In the genomic region with DNA sequence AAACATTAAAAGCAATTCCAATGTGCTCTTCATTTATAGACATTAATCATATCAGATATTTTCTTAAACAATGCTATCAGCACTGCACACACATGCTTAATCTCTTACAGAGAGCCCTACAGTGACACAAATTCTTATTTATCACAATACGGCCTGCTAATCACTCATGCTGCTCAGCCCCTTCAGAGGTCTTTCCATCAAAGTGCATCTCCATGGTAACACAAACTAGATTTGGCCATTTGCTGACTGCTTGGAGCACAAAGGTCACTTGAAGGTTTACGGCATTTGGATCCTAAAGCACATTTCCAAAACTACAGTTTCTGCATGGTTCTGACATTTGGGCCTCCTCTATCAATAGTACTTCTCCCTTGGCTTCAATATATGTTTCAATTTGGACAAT, we compare ENCODE assay signal across 16 mouse cellular contexts.
DNase-seq lines count a peak whose midpoint lies in the region.
"Had no signal": no experiment of that assay in that cellular context is flagged by ENCODE, and none has a peak within 500 bp of the region (broad histone marks: within the 10 kb centered on the region; RNA-seq: fewer than 3 reads in every experiment).

No protein-coding gene starts in this region.

- WGBS in hindbrain, embryonic 10.5 days = 20% methylated on average over 2 of the region's 2 CpGs
- 3% methylated on average over 2 of the region's 2 CpGs for WGBS in midbrain, embryonic 10.5 days

- H3K4me1 ChIP-seq in hindbrain, embryonic 10.5 days (replicated peaks) = peaks cover 6% of the 10 kb centered on the region
- H3K4me1 ChIP-seq in midbrain, embryonic 10.5 days = peaks cover 33% of the 10 kb centered on the region
- H3K4me1 ChIP-seq: embryonic facial prominence, embryonic 12.5 days; stomach, embryonic 15.5 days had no signal

- H3K27me3 ChIP-seq in hindbrain, embryonic 10.5 days (ENCODE audit: insufficient read depth, poor library complexity, severe bottlenecking) = no peaks in the 10 kb centered on the region
- H3K27me3 ChIP-seq in midbrain, embryonic 10.5 days (ENCODE audit: low read depth, poor library complexity, severe bottlenecking) = no peaks in the 10 kb centered on the region
- H3K27me3 ChIP-seq: embryonic facial prominence, embryonic 12.5 days; stomach, embryonic 15.5 days had no signal

- H3K9me3 ChIP-seq in hindbrain, embryonic 10.5 days = no peaks in the 10 kb centered on the region
- no peaks in the 10 kb centered on the region for H3K9me3 ChIP-seq in midbrain, embryonic 10.5 days (replicated peaks)
- H3K9me3 ChIP-seq: embryonic facial prominence, embryonic 12.5 days; G1E; stomach, embryonic 15.5 days had no signal

- H3K27ac ChIP-seq in hindbrain, embryonic 10.5 days = no peak overlapping the region
- no peak overlapping the region for H3K27ac ChIP-seq in midbrain, embryonic 10.5 days (replicated peaks)
- H3K27ac ChIP-seq: embryonic facial prominence, embryonic 12.5 days; kidney, postnatal 0 days; stomach, embryonic 15.5 days had no signal

- no peak overlapping the region for H3K4me3 ChIP-seq in hindbrain, embryonic 10.5 days
- H3K4me3 ChIP-seq in midbrain, embryonic 10.5 days = no peak overlapping the region
- H3K4me3 ChIP-seq: embryonic facial prominence, embryonic 12.5 days; stomach, embryonic 15.5 days had no signal

- peak; percentile 68 for DNase-seq in embryo, embryonic 10 days (ENCODE audit: low spot score)
- DNase-seq in hindbrain, embryonic 10.5 days (ENCODE audit: low spot score) = peak; percentile 5
- DNase-seq in midbrain, embryonic 10.5 days (ENCODE audit: low spot score) = peak; percentile 19
- DNase-seq in retina, embryonic 14.5 days (ENCODE audit: low spot score) = peak; percentile 48
- DNase-seq in frontal cortex, postnatal 10 days (ENCODE audit: low spot score in 2 of 2) = no peak
- DNase-seq in B cell, adult 2 months = no peak
- DNase-seq in ovary, postnatal 36 days (ENCODE audit: low spot score) = no peak
- DNase-seq: cerebellum, adult 11-12 months; cerebellum, postnatal 25 days; heart, postnatal 14 days; layer of hippocampus, postnatal 36 days; lung, embryonic 14.5 days had no signal

- H3K36me3 ChIP-seq in hindbrain, embryonic 10.5 days = no peaks in the 10 kb centered on the region
- no peaks in the 10 kb centered on the region for H3K36me3 ChIP-seq in midbrain, embryonic 10.5 days
- H3K36me3 ChIP-seq: embryonic facial prominence, embryonic 12.5 days; G1E; stomach, embryonic 15.5 days had no signal

Comparison
In these comparisons a context has a peak if more than half of its experiments do, and no peak if none do; other contexts are left out.
1. DNase-seq: peak in embryo, embryonic 10 days (single experiment), hindbrain, embryonic 10.5 days (single experiment), midbrain, embryonic 10.5 days (single experiment) and retina, embryonic 14.5 days (single experiment); none in frontal cortex, postnatal 10 days (0 of 2), B cell, adult 2 months (0 of 2) and ovary, postnatal 36 days (single experiment).